Mouse (Mus musculus): ENCODE data around the gene Thop1. TPM values are rescaled to one million over a fixed set of nuclear protein-coding genes. Genes with fewer than 3 reads are reported as not detected.
A peak's percentile ranks its signal among the peaks of the same experiment; 100 is the strongest.

Thop1 gene
- 69.6 and 70.0 TPM in 2 replicates for polyA plus RNA-seq (2015; fragmentation: Nextera tagmentation; extraction: Ambion mirVana)

- Histone ChIP-seq H3K4me3 (ENCODE audit: low read length) (peak within 1 kb of the TSS; percentile 80), H3K9ac (replicated peaks; ENCODE audit: low read length) (peak within 1 kb of the TSS; percentile 87), H3K27ac (ENCODE audit: low read length) (peak within 1 kb of the TSS; percentile 36; the same call in 1 of the 2 replicates), H3K36me3 (ENCODE audit: insufficient read depth, low read length) (peaks cover 14% of the 10 kb centered on the region), H3K4me1 (ENCODE audit: insufficient read depth, low read length) (peaks cover 17% of the 10 kb centered on the region), H3K27me3 (ENCODE audit: insufficient read depth, low read length) (no peaks in the 10 kb centered on the region), H3K9me3 (ENCODE audit: low read length) (no peaks in the 10 kb centered on the region), H3K4me2 (replicated peaks; ENCODE audit: low read depth, low read length) (peak within 1 kb of the TSS; percentile 89)
- 0% methylated on average over 35 of the region's 35 CpGs for WGBS
- peak; percentile 98 for ATAC-seq (ENCODE audit: low FRiP score, low TSS enrichment)
These were observed at the start of gene Thop1 for GRCm38 (mm10) chr10:81069836-81070235. TSS of gene Thop1 (plus strand) at chr10:81070035.

GRCm38 (mm10) chr10:81020207-81020606, 49.6 kb upstream of the Thop1 start:
- 49% methylated on average over 2 of the region's 2 CpGs for WGBS
- Histone ChIP-seq H3K27me3 (ENCODE audit: insufficient read depth, low read length) (peaks cover 23% of the 10 kb centered on the region), H3K4me3 (ENCODE audit: low read length) (no peak overlapping the region), H3K4me2 (replicated peaks; ENCODE audit: low read depth, low read length) (no peak overlapping the region), H3K9ac (replicated peaks; ENCODE audit: low read length) (no peak overlapping the region), H3K27ac (ENCODE audit: low read length) (no peak overlapping the region), H3K4me1 (ENCODE audit: insufficient read depth, low read length) (peaks cover 2% of the 10 kb centered on the region; the same call in 1 of the 2 replicates), H3K36me3 (ENCODE audit: insufficient read depth, low read length) (no peaks in the 10 kb centered on the region), H3K9me3 (ENCODE audit: low read length) (no peaks in the 10 kb centered on the region)
- no peak for ATAC-seq (ENCODE audit: low FRiP score, low TSS enrichment)

- H3K36me3 ChIP-seq (ENCODE audit: insufficient read depth, low read length): no peaks in the 10 kb centered on the region
- H3K27ac ChIP-seq (ENCODE audit: low read length): no peak overlapping the region
- WGBS: 15% methylated on average over 26 of the region's 26 CpGs
- 0 out of 2 replicates have a peak, but pooled peaks cover 3% of the 10 kb centered on the region for H3K4me1 ChIP-seq (ENCODE audit: insufficient read depth, low read length)
- ATAC-seq (ENCODE audit: low FRiP score, low TSS enrichment): peak; percentile 29; the same call in 1 of the 2 replicates
- H3K4me2 ChIP-seq (replicated peaks; ENCODE audit: low read depth, low read length): peak overlapping the region; percentile 22; the same call in 1 of the 2 replicates
- H3K4me3 ChIP-seq (ENCODE audit: low read length): peak overlapping the region; percentile 2; the same call in 1 of the 2 replicates
- H3K9me3 ChIP-seq (ENCODE audit: low read length): no peaks in the 10 kb centered on the region
- H3K9ac ChIP-seq (replicated peaks; ENCODE audit: low read length): no peak overlapping the region
- peaks cover 29% of the 10 kb centered on the region for H3K27me3 ChIP-seq (ENCODE audit: insufficient read depth, low read length)
These were observed 48.2 kb upstream of the Thop1 start for GRCm38 (mm10) chr10:81021547-81022110.

- Histone ChIP-seq H3K36me3 (ENCODE audit: insufficient read depth, low read length) (no peaks in the 10 kb centered on the region), H3K27ac (ENCODE audit: low read length) (no peak overlapping the region), H3K4me1 (ENCODE audit: insufficient read depth, low read length) (0 out of 2 replicates have a peak, but pooled peaks cover 3% of the 10 kb centered on the region), H3K9ac (replicated peaks; ENCODE audit: low read length) (no peak overlapping the region), H3K27me3 (ENCODE audit: insufficient read depth, low read length) (peaks cover 29% of the 10 kb centered on the region), H3K4me2 (replicated peaks; ENCODE audit: low read depth, low read length) (no peak overlapping the region), H3K4me3 (ENCODE audit: low read length) (no peak overlapping the region), H3K9me3 (ENCODE audit: low read length) (no peaks in the 10 kb centered on the region)
- 75% methylated on average over 8 of the region's 8 CpGs for WGBS
- ATAC-seq (ENCODE audit: low FRiP score, low TSS enrichment): no peak
These were observed 47.1 kb upstream of the Thop1 start for GRCm38 (mm10) chr10:81022744-81023143.

GRCm38 (mm10) chr10:81024346-81024937, 45.4 kb upstream of the Thop1 start:
- Histone ChIP-seq H3K36me3 (ENCODE audit: insufficient read depth, low read length) (no peaks in the 10 kb centered on the region), H3K9me3 (ENCODE audit: low read length) (no peaks in the 10 kb centered on the region), H3K4me1 (ENCODE audit: insufficient read depth, low read length) (0 out of 2 replicates have a peak, but pooled peaks cover 3% of the 10 kb centered on the region), H3K4me3 (ENCODE audit: low read length) (no peak overlapping the region), H3K9ac (replicated peaks; ENCODE audit: low read length) (no peak overlapping the region), H3K27ac (ENCODE audit: low read length) (no peak overlapping the region), H3K27me3 (ENCODE audit: insufficient read depth, low read length) (peaks cover 29% of the 10 kb centered on the region), H3K4me2 (replicated peaks; ENCODE audit: low read depth, low read length) (no peak overlapping the region)
- no peak for ATAC-seq (ENCODE audit: low FRiP score, low TSS enrichment)
- WGBS: 69% methylated on average over 5 of the region's 5 CpGs

- H3K4me1 ChIP-seq (ENCODE audit: insufficient read depth, low read length): 0 out of 2 replicates have a peak, but pooled peaks cover 3% of the 10 kb centered on the region
- no peak for ATAC-seq (ENCODE audit: low FRiP score, low TSS enrichment)
- no peaks in the 10 kb centered on the region for H3K36me3 ChIP-seq (ENCODE audit: insufficient read depth, low read length)
- 3% methylated on average over 26 of the region's 43 CpGs for WGBS
- H3K4me2 ChIP-seq (replicated peaks; ENCODE audit: low read depth, low read length): peak overlapping the region; percentile 49
- no peaks in the 10 kb centered on the region for H3K9me3 ChIP-seq (ENCODE audit: low read length)
- no peak overlapping the region for H3K27ac ChIP-seq (ENCODE audit: low read length)
- H3K4me3 ChIP-seq (ENCODE audit: low read length): peak overlapping the region; percentile 19
- 0 out of 2 replicates have a peak overlapping the region, but pooled peaks have one; percentile 11 for H3K9ac ChIP-seq (replicated peaks; ENCODE audit: low read length)
- peaks cover 29% of the 10 kb centered on the region for H3K27me3 ChIP-seq (ENCODE audit: insufficient read depth, low read length)
These were observed 44.7 kb upstream of the Thop1 start for GRCm38 (mm10) chr10:81025047-81025621.

GRCm38 (mm10) chr10:81025639-81026275, 44.1 kb upstream of the Thop1 start, which contains the start of gene Diras1:
TSS of gene Diras1 (minus strand) at chr10:81025662.
- Histone ChIP-seq H3K36me3 (ENCODE audit: insufficient read depth, low read length) (peaks cover 4% of the 10 kb centered on the region; the same call in 1 of the 2 replicates), H3K27me3 (ENCODE audit: insufficient read depth, low read length) (peaks cover 29% of the 10 kb centered on the region), H3K4me2 (replicated peaks; ENCODE audit: low read depth, low read length) (peak within 1 kb of the TSS; percentile 49), H3K9ac (replicated peaks; ENCODE audit: low read length) (0 out of 2 replicates have a peak within 1 kb of the TSS, but pooled peaks have one; percentile 11), H3K4me1 (ENCODE audit: insufficient read depth, low read length) (0 out of 2 replicates have a peak, but pooled peaks cover 3% of the 10 kb centered on the region), H3K4me3 (ENCODE audit: low read length) (peak within 1 kb of the TSS; percentile 19), H3K27ac (ENCODE audit: low read length) (no peak within 1 kb of the TSS), H3K9me3 (ENCODE audit: low read length) (no peaks in the 10 kb centered on the region)
- ATAC-seq (ENCODE audit: low FRiP score, low TSS enrichment): no peak
- WGBS: 48% methylated on average over 12 of the region's 12 CpGs

GRCm38 (mm10) chr10:81026857-81027256, 43.0 kb upstream of the Thop1 start:
- H3K4me1 ChIP-seq (ENCODE audit: insufficient read depth, low read length): 0 out of 2 replicates have a peak, but pooled peaks cover 3% of the 10 kb centered on the region
- H3K36me3 ChIP-seq (ENCODE audit: insufficient read depth, low read length): peaks cover 11% of the 10 kb centered on the region; the same call in 1 of the 2 replicates
- WGBS: 93% methylated on average over 5 of the region's 5 CpGs
- no peak for ATAC-seq (ENCODE audit: low FRiP score, low TSS enrichment)
- H3K4me2 ChIP-seq (replicated peaks; ENCODE audit: low read depth, low read length): no peak overlapping the region
- H3K9me3 ChIP-seq (ENCODE audit: low read length): no peaks in the 10 kb centered on the region
- no peak overlapping the region for H3K9ac ChIP-seq (replicated peaks; ENCODE audit: low read length)
- H3K27me3 ChIP-seq (ENCODE audit: insufficient read depth, low read length): peaks cover 22% of the 10 kb centered on the region
- no peak overlapping the region for H3K4me3 ChIP-seq (ENCODE audit: low read length)
- H3K27ac ChIP-seq (ENCODE audit: low read length): no peak overlapping the region

GRCm38 (mm10) chr10:81027331-81027730, 42.5 kb upstream of the Thop1 start:
- 74% methylated on average over 4 of the region's 4 CpGs for WGBS
- Histone ChIP-seq H3K27ac (ENCODE audit: low read length) (no peak overlapping the region), H3K9me3 (ENCODE audit: low read length) (no peaks in the 10 kb centered on the region), H3K27me3 (ENCODE audit: insufficient read depth, low read length) (peaks cover 18% of the 10 kb centered on the region), H3K4me2 (replicated peaks; ENCODE audit: low read depth, low read length) (no peak overlapping the region), H3K36me3 (ENCODE audit: insufficient read depth, low read length) (peaks cover 11% of the 10 kb centered on the region; the same call in 1 of the 2 replicates), H3K4me1 (ENCODE audit: insufficient read depth, low read length) (0 out of 2 replicates have a peak, but pooled peaks cover 3% of the 10 kb centered on the region), H3K4me3 (ENCODE audit: low read length) (no peak overlapping the region), H3K9ac (replicated peaks; ENCODE audit: low read length) (no peak overlapping the region)
- ATAC-seq (ENCODE audit: low FRiP score, low TSS enrichment): no peak
